Mouse (Mus musculus): ENCODE results near the gene Kit. TPM values are rescaled to one million over a fixed set of nuclear protein-coding genes. Genes with fewer than 3 reads are reported as not detected.

Kit gene
- total and polyA plus RNA-seq, 2 experiments: 2.4 to 4.0 TPM

GRCm38 (mm10) chr5:75698556-75698955, 123.8 kb downstream of the Kit start:
- no peak for TF ChIP-seq POLR2A (IDR thresholded peaks at IDR 0.05; ENCODE audit: extremely low read depth, insufficient read depth, low read length)
- no peak for TF ChIP-seq CTCF (IDR thresholded peaks at IDR 0.05; ENCODE audit: low read depth, low read length)
- H3K36me3 ChIP-seq (ENCODE audit: control insufficient read depth, insufficient read depth, low read length): no peaks in the 10 kb centered on the region
- H3K27ac ChIP-seq (replicated peaks; ENCODE audit: insufficient read depth, low read depth, low read length): no peak overlapping the region
- no peak overlapping the region for H3K9ac ChIP-seq (ENCODE audit: low read depth, low read length)
- no peak overlapping the region for H3K4me3 ChIP-seq (ENCODE audit: insufficient read depth, low read depth, low read length)
- WGBS: 91% methylated on average over 8 of the region's 8 CpGs
- no peaks in the 10 kb centered on the region for H3K79me2 ChIP-seq (ENCODE audit: control insufficient read depth, insufficient read depth, low read length)
- H3K27me3 ChIP-seq (ENCODE audit: control insufficient read depth, insufficient read depth, low read length): no peaks in the 10 kb centered on the region
- no peaks in the 10 kb centered on the region for H3K4me1 ChIP-seq (ENCODE audit: control insufficient read depth, insufficient read depth, low read length)
- DNase-seq (ENCODE audit: extremely low read depth, low read depth, low spot score): no peak

- no peak for DNase-seq (ENCODE audit: extremely low read depth, low read depth, low spot score)
Observed at GRCm38 (mm10) chr5:75699081-75699480, 124.4 kb downstream of the Kit start.

GRCm38 (mm10) chr5:75699516-75699915, 124.8 kb downstream of the Kit start:
- Histone ChIP-seq H3K9ac (ENCODE audit: low read depth, low read length) (no peak overlapping the region), H3K79me2 (ENCODE audit: control insufficient read depth, insufficient read depth, low read length) (no peaks in the 10 kb centered on the region), H3K36me3 (ENCODE audit: control insufficient read depth, insufficient read depth, low read length) (no peaks in the 10 kb centered on the region), H3K4me1 (ENCODE audit: control insufficient read depth, insufficient read depth, low read length) (no peaks in the 10 kb centered on the region), H3K27ac (replicated peaks; ENCODE audit: insufficient read depth, low read depth, low read length) (no peak overlapping the region), H3K27me3 (ENCODE audit: control insufficient read depth, insufficient read depth, low read length) (no peaks in the 10 kb centered on the region), H3K4me3 (ENCODE audit: insufficient read depth, low read depth, low read length) (no peak overlapping the region)
- DNase-seq (ENCODE audit: extremely low read depth, low read depth, low spot score): no peak
- 80% methylated on average over 9 of the region's 9 CpGs for WGBS
- TF ChIP-seq POLR2A (IDR thresholded peaks at IDR 0.05; ENCODE audit: extremely low read depth, insufficient read depth, low read length): no peak
- no peak for TF ChIP-seq CTCF (IDR thresholded peaks at IDR 0.05; ENCODE audit: low read depth, low read length)

More at GRCm38 (mm10) chr5:75699081-75699480, 124.4 kb downstream of the Kit start:
- 78% methylated on average over 7 of the region's 7 CpGs for WGBS
- Histone ChIP-seq H3K36me3 (ENCODE audit: control insufficient read depth, insufficient read depth, low read length) (no peaks in the 10 kb centered on the region), H3K27me3 (ENCODE audit: control insufficient read depth, insufficient read depth, low read length) (no peaks in the 10 kb centered on the region), H3K4me1 (ENCODE audit: control insufficient read depth, insufficient read depth, low read length) (no peaks in the 10 kb centered on the region), H3K9ac (ENCODE audit: low read depth, low read length) (no peak overlapping the region), H3K4me3 (ENCODE audit: insufficient read depth, low read depth, low read length) (no peak overlapping the region), H3K79me2 (ENCODE audit: control insufficient read depth, insufficient read depth, low read length) (no peaks in the 10 kb centered on the region), H3K27ac (replicated peaks; ENCODE audit: insufficient read depth, low read depth, low read length) (no peak overlapping the region)
- TF ChIP-seq CTCF (IDR thresholded peaks at IDR 0.05; ENCODE audit: low read depth, low read length) (no peak), POLR2A (IDR thresholded peaks at IDR 0.05; ENCODE audit: extremely low read depth, insufficient read depth, low read length) (no peak)

GRCm38 (mm10) chr5:75701662-75702061, 126.9 kb downstream of the Kit start:
- Histone ChIP-seq H3K4me3 (ENCODE audit: insufficient read depth, low read depth, low read length) (no peak overlapping the region), H3K79me2 (ENCODE audit: control insufficient read depth, insufficient read depth, low read length) (no peaks in the 10 kb centered on the region), H3K27me3 (ENCODE audit: control insufficient read depth, insufficient read depth, low read length) (no peaks in the 10 kb centered on the region), H3K36me3 (ENCODE audit: control insufficient read depth, insufficient read depth, low read length) (no peaks in the 10 kb centered on the region), H3K4me1 (ENCODE audit: control insufficient read depth, insufficient read depth, low read length) (no peaks in the 10 kb centered on the region), H3K9ac (ENCODE audit: low read depth, low read length) (no peak overlapping the region), H3K27ac (replicated peaks; ENCODE audit: insufficient read depth, low read depth, low read length) (no peak overlapping the region)
- no peak for DNase-seq (ENCODE audit: extremely low read depth, low read depth, low spot score)
- WGBS: 89% methylated on average over 12 of the region's 12 CpGs
- no peak for TF ChIP-seq POLR2A (IDR thresholded peaks at IDR 0.05; ENCODE audit: extremely low read depth, insufficient read depth, low read length)
- TF ChIP-seq CTCF (IDR thresholded peaks at IDR 0.05; ENCODE audit: low read depth, low read length): no peak

GRCm38 (mm10) chr5:75702080-75702479, 127.4 kb downstream of the Kit start:
- Histone ChIP-seq H3K4me1 (ENCODE audit: control insufficient read depth, insufficient read depth, low read length) (no peaks in the 10 kb centered on the region), H3K36me3 (ENCODE audit: control insufficient read depth, insufficient read depth, low read length) (no peaks in the 10 kb centered on the region), H3K4me3 (ENCODE audit: insufficient read depth, low read depth, low read length) (no peak overlapping the region), H3K9ac (ENCODE audit: low read depth, low read length) (no peak overlapping the region), H3K79me2 (ENCODE audit: control insufficient read depth, insufficient read depth, low read length) (no peaks in the 10 kb centered on the region), H3K27ac (replicated peaks; ENCODE audit: insufficient read depth, low read depth, low read length) (no peak overlapping the region), H3K27me3 (ENCODE audit: control insufficient read depth, insufficient read depth, low read length) (no peaks in the 10 kb centered on the region)
- DNase-seq (ENCODE audit: extremely low read depth, low read depth, low spot score): no peak
- TF ChIP-seq CTCF (IDR thresholded peaks at IDR 0.05; ENCODE audit: low read depth, low read length) (no peak), POLR2A (IDR thresholded peaks at IDR 0.05; ENCODE audit: extremely low read depth, insufficient read depth, low read length) (no peak)
- 87% methylated on average over 8 of the region's 8 CpGs for WGBS

GRCm38 (mm10) chr5:75704584-75705175, 130.0 kb downstream of the Kit start:
- Histone ChIP-seq H3K4me1 (ENCODE audit: control insufficient read depth, insufficient read depth, low read length) (no peaks in the 10 kb centered on the region), H3K27ac (replicated peaks; ENCODE audit: insufficient read depth, low read depth, low read length) (no peak overlapping the region), H3K4me3 (ENCODE audit: insufficient read depth, low read depth, low read length) (no peak overlapping the region), H3K79me2 (ENCODE audit: control insufficient read depth, insufficient read depth, low read length) (no peaks in the 10 kb centered on the region), H3K27me3 (ENCODE audit: control insufficient read depth, insufficient read depth, low read length) (no peaks in the 10 kb centered on the region), H3K9ac (ENCODE audit: low read depth, low read length) (no peak overlapping the region), H3K36me3 (ENCODE audit: control insufficient read depth, insufficient read depth, low read length) (no peaks in the 10 kb centered on the region)
- no peak for DNase-seq (ENCODE audit: extremely low read depth, low read depth, low spot score)
- TF ChIP-seq POLR2A (IDR thresholded peaks at IDR 0.05; ENCODE audit: extremely low read depth, insufficient read depth, low read length) (no peak), CTCF (IDR thresholded peaks at IDR 0.05; ENCODE audit: low read depth, low read length) (no peak)
- WGBS: 86% methylated on average over 7 of the region's 7 CpGs

Measured in liver, adult 2 months (tissue).